Comparison of ENCODE assay signal across 19 mouse cellular contexts in genomic region chr2:23021320-23021719, GRCm38 (mm10). TPM values are rescaled to one million over a fixed set of nuclear protein-coding genes. Genes with fewer than 3 reads are reported as not detected.
DNase-seq lines count a peak whose midpoint lies in the region; ATAC-seq lines count a peak whose summit lies in the region.
"Had no signal": no experiment of that assay in that cellular context is flagged by ENCODE, and none has a peak within 500 bp of the region (broad histone marks: within the 10 kb centered on the region; RNA-seq: fewer than 3 reads in every experiment).

No protein-coding gene starts in this region.

- ATAC-seq in liver, embryonic 13.5 days (ENCODE audit: low read depth) = no peak
- no peak for ATAC-seq in liver, embryonic 16.5 days (ENCODE audit: low read depth)
- ATAC-seq: forebrain, embryonic 13.5 days had no signal

- 0 out of 2 replicates have a peak, but pooled peaks cover 3% of the 10 kb centered on the region for H3K36me3 ChIP-seq in liver, embryonic 13.5 days
- H3K36me3 ChIP-seq in liver, embryonic 16.5 days (ENCODE audit: control insufficient read depth, insufficient read depth) = no peaks in the 10 kb centered on the region
- H3K36me3 ChIP-seq in hindbrain, embryonic 10.5 days = peaks cover 7% of the 10 kb centered on the region
- H3K36me3 ChIP-seq: limb, embryonic 10.5 days; neural tube, embryonic 12.5 days; stomach, embryonic 15.5 days had no signal

- H3K9me3 ChIP-seq in liver, embryonic 13.5 days (replicated peaks) = no peaks in the 10 kb centered on the region
- H3K9me3 ChIP-seq in liver, embryonic 16.5 days (replicated peaks; ENCODE audit: control insufficient read depth, low read length) = no peaks in the 10 kb centered on the region
- H3K9me3 ChIP-seq in hindbrain, embryonic 10.5 days = no peaks in the 10 kb centered on the region
- H3K9me3 ChIP-seq: forebrain, embryonic 13.5 days; limb, embryonic 10.5 days; neural tube, embryonic 12.5 days; stomach, embryonic 15.5 days had no signal

- peak overlapping the region; percentile 2 for H3K4me2 ChIP-seq in liver, embryonic 13.5 days
- H3K4me2 ChIP-seq in liver, embryonic 16.5 days (ENCODE audit: low read depth, low read length) = peak overlapping the region; percentile 5; the same call in 1 of the 2 replicates
- H3K4me2 ChIP-seq: forebrain, embryonic 13.5 days; midbrain, embryonic 11.5 days; neural tube, embryonic 12.5 days; stomach, embryonic 15.5 days had no signal

- peak overlapping the region; percentile 35; the same call in 1 of the 2 replicates for H3K27ac ChIP-seq in liver, embryonic 13.5 days
- peak overlapping the region; percentile 5; the same call in 1 of the 2 replicates for H3K27ac ChIP-seq in brown adipose tissue, adult 24 weeks (replicated peaks; ENCODE audit: low read depth, low read length)
- H3K27ac ChIP-seq in liver, embryonic 16.5 days (ENCODE audit: low read length) = no peak overlapping the region
- H3K27ac ChIP-seq in hindbrain, embryonic 10.5 days = no peak overlapping the region
- H3K27ac ChIP-seq: forebrain, embryonic 13.5 days; left cerebral cortex, adult 2 months; limb, embryonic 10.5 days; neural tube, embryonic 12.5 days; stomach, embryonic 15.5 days had no signal

- 70% methylated on average over 4 of the region's 4 CpGs for WGBS in liver, embryonic 13.5 days (ENCODE audit: insufficient replicate concordance)
- 70% methylated on average over 4 of the region's 4 CpGs for WGBS in liver, embryonic 16.5 days (ENCODE audit: insufficient replicate concordance)
- 92% methylated on average over 4 of the region's 4 CpGs for WGBS in hindbrain, embryonic 10.5 days

- peak; percentile 51 for DNase-seq in heart, adult 11 months
- DNase-seq in heart, postnatal 25 days (ENCODE audit: low spot score) = no peak
- DNase-seq in liver, embryonic 13.5 days = no peak
- DNase-seq in liver = no peak
- DNase-seq in hindbrain, embryonic 10.5 days (ENCODE audit: low spot score) = no peak
- DNase-seq in gastrocnemius, postnatal 4 days (ENCODE audit: low spot score in 2 of 2) = no peak
- DNase-seq: cerebellum, adult 11-12 months; cerebellum, postnatal 14 days; layer of hippocampus, adult 9-11 months; right cerebral cortex, postnatal 14 days had no signal

- H3K27me3 ChIP-seq in liver, embryonic 13.5 days = no peaks in the 10 kb centered on the region
- H3K27me3 ChIP-seq in liver, embryonic 16.5 days (ENCODE audit: control insufficient read depth, insufficient read depth, low read depth, low read length) = no peaks in the 10 kb centered on the region
- H3K27me3 ChIP-seq in hindbrain, embryonic 10.5 days (ENCODE audit: insufficient read depth, poor library complexity, severe bottlenecking) = no peaks in the 10 kb centered on the region
- H3K27me3 ChIP-seq: CH12.LX; forebrain, embryonic 13.5 days; neural tube, embryonic 12.5 days; stomach, embryonic 15.5 days had no signal

- H3K9ac ChIP-seq in liver, embryonic 13.5 days = no peak overlapping the region
- no peak overlapping the region for H3K9ac ChIP-seq in liver, embryonic 16.5 days (ENCODE audit: low read depth, low read length)
- H3K9ac ChIP-seq: forebrain, embryonic 13.5 days; neural tube, embryonic 12.5 days; stomach, embryonic 15.5 days had no signal

- H3K4me3 ChIP-seq in liver, embryonic 13.5 days (replicated peaks) = no peak overlapping the region
- H3K4me3 ChIP-seq in brown adipose tissue, adult 24 weeks (ENCODE audit: insufficient read depth, low read depth, low read length) = no peak overlapping the region
- H3K4me3 ChIP-seq in liver, embryonic 16.5 days (ENCODE audit: low read depth, low read length) = no peak overlapping the region
- no peak overlapping the region for H3K4me3 ChIP-seq in hindbrain, embryonic 10.5 days
- H3K4me3 ChIP-seq: forebrain, embryonic 13.5 days; left cerebral cortex, adult 2 months; limb, embryonic 10.5 days; neural tube, embryonic 12.5 days; stomach, embryonic 15.5 days had no signal

- intact Hi-C loops in heart, postnatal 25 days (cut with DNase I) = loop anchor here (5.0 kb wide), 1 partner anchor 34 kb away; no protein-coding TSS in a partner anchor

- peaks cover 51% of the 10 kb centered on the region for H3K4me1 ChIP-seq in liver, embryonic 13.5 days (replicated peaks)
- H3K4me1 ChIP-seq in brown adipose tissue, adult 24 weeks (ENCODE audit: control insufficient read depth, insufficient read depth, insufficient read length, low read length) = peaks cover 24% of the 10 kb centered on the region
- peaks cover 14% of the 10 kb centered on the region for H3K4me1 ChIP-seq in liver, embryonic 16.5 days (ENCODE audit: control insufficient read depth, low read depth, low read length)
- H3K4me1 ChIP-seq in hindbrain, embryonic 10.5 days (replicated peaks) = no peaks in the 10 kb centered on the region
- H3K4me1 ChIP-seq: limb, embryonic 10.5 days; neural tube, embryonic 12.5 days; stomach, embryonic 15.5 days had no signal

RNA-seq across cellular contexts. Expression of gene Abi1, which starts 18.7 kb away (rescaled TPM):
- 10 to 100 TPM; 23.2 to 25.9 TPM for total RNA-seq in heart, postnatal 25 days (2021)
- polyA plus RNA-seq in liver, embryonic 13.5 days (2015; fragmentation: Nextera tagmentation; extraction: Ambion mirVana) = 16.2 and 21.1 TPM in 2 replicates
- 27.1 and 53.2 TPM in 2 replicates for polyA plus RNA-seq in brown adipose tissue, adult 24 weeks (2012; ENCODE audit: insufficient read depth, insufficient read length, missing spikeins)
- 19.9 and 20.9 TPM in 2 replicates for polyA plus RNA-seq in liver, embryonic 16.5 days (2015; fragmentation: Nextera tagmentation; extraction: Ambion mirVana)
- 33.6 and 36.8 TPM in 2 replicates for polyA plus RNA-seq in hindbrain, embryonic 10.5 days (2016; fragmentation: Nextera tagmentation; extraction: Ambion mirVana)
- total RNA-seq in gastrocnemius, postnatal 4 days (2021) = 10 to 100 TPM; 46.1 to 47.3 TPM

RNA-seq across cellular contexts. Expression of gene Acbd5, which starts 46.6 kb away (rescaled TPM):
- total RNA-seq in heart, postnatal 25 days (2021) = 10 to 100 TPM; 25.0 to 30.2 TPM
- polyA plus RNA-seq in liver, embryonic 13.5 days (2015; fragmentation: Nextera tagmentation; extraction: Ambion mirVana) = 14.4 and 17.5 TPM in 2 replicates
- 60.6 and 68.9 TPM in 2 replicates for polyA plus RNA-seq in brown adipose tissue, adult 24 weeks (2012; ENCODE audit: insufficient read depth, insufficient read length, missing spikeins)
- polyA plus RNA-seq in liver, embryonic 16.5 days (2015; fragmentation: Nextera tagmentation; extraction: Ambion mirVana) = 18.5 and 20.1 TPM in 2 replicates
- polyA plus RNA-seq in hindbrain, embryonic 10.5 days (2016; fragmentation: Nextera tagmentation; extraction: Ambion mirVana) = 36.5 and 38.8 TPM in 2 replicates
- total RNA-seq in gastrocnemius, postnatal 4 days (2021) = 10 to 100 TPM; 31.9 to 36.9 TPM

Comparison
In these comparisons a context has a peak if more than half of its experiments do, and no peak if none do; other contexts are left out.
1. H3K27ac ChIP-seq: peak in liver, embryonic 13.5 days (single experiment) and brown adipose tissue, adult 24 weeks (single experiment); none in liver, embryonic 16.5 days (single experiment) and hindbrain, embryonic 10.5 days (single experiment).